8 mouse cellular contexts compared by ENCODE assay signal in the genomic region with DNA sequence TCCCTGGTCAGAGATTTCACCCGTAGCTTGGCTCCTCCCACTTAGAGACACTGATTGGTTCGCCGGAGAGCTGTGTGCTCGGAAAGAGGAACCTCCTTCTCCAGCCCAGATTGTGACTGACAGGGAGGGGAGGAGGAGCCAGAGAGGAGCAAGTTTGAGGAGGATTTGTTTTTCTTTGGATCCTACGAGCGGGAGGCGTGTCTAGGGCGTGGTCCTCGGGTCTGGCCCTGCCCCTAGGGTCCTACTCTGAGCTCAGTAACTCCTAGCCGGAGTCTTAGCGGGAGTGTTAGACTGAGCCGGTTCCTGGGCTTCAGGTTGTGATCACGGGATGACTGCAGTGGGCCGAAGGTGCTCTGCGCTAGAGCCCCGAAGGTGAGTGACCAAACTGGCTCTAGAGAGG. TPM values are rescaled to one million over a fixed set of nuclear protein-coding genes. Genes with fewer than 3 reads are reported as not detected.
DNase-seq lines count a peak whose midpoint lies in the region; ATAC-seq lines count a peak whose summit lies in the region.

No protein-coding gene starts in this region.

- intact Hi-C loops in heart, postnatal 36 days (cut with DNase I) = loop anchor here (1.0 kb wide), 1 partner anchor 13 kb away; no protein-coding TSS in a partner anchor

- peaks cover 7% of the 10 kb centered on the region for H3K4me1 ChIP-seq in forebrain, embryonic 16.5 days (replicated peaks; ENCODE audit: control insufficient read depth, insufficient read depth, low read length)
- H3K4me1 ChIP-seq in lung, embryonic 15.5 days = peaks cover 36% of the 10 kb centered on the region

- no peaks in the 10 kb centered on the region for H3K9me3 ChIP-seq in forebrain, embryonic 16.5 days (ENCODE audit: control insufficient read depth, low read length)
- no peaks in the 10 kb centered on the region for H3K9me3 ChIP-seq in lung, embryonic 15.5 days

- peak overlapping the region; percentile 29 for H3K4me3 ChIP-seq in forebrain, embryonic 16.5 days (replicated peaks; ENCODE audit: low read length)
- peak overlapping the region; percentile 47 for H3K4me3 ChIP-seq in lung, embryonic 15.5 days

- H3K4me2 ChIP-seq in forebrain, embryonic 16.5 days (ENCODE audit: low read length) = peak overlapping the region; percentile 49
- peak overlapping the region; percentile 61 for H3K4me2 ChIP-seq in lung, embryonic 15.5 days

- peak; percentile 99 for ATAC-seq in forebrain, embryonic 16.5 days
- ATAC-seq in lung, embryonic 15.5 days (ENCODE audit: borderline replicate concordance, extremely low read depth, low FRiP score, low TSS enrichment) = peak; percentile 95

- peak; percentile 99 for DNase-seq in ES-CJ7 (ENCODE audit: low read depth, low spot score)
- DNase-seq in cerebellum, adult 18-20 months = peak; percentile 82 to 96
- peak; percentile 92 to 95 for DNase-seq in heart, postnatal 36 days
- peak; percentile 74 to 85 for DNase-seq in layer of hippocampus, adult 8-10 months (ENCODE audit: low spot score in 2 of 2)
- peak; percentile 92 for DNase-seq in ovary, adult 18-20 months (ENCODE audit: low spot score)
- DNase-seq in thymus, postnatal 0 days (ENCODE audit: low spot score) = peak; percentile 89

- H3K27me3 ChIP-seq in forebrain, embryonic 16.5 days (replicated peaks; ENCODE audit: control insufficient read depth, insufficient read depth, low read length) = no peaks in the 10 kb centered on the region
- no peaks in the 10 kb centered on the region for H3K27me3 ChIP-seq in lung, embryonic 15.5 days

- WGBS in forebrain, embryonic 16.5 days = 1% methylated on average over 16 of the region's 16 CpGs
- under 1% methylated on average over 16 of the region's 16 CpGs for WGBS in lung, embryonic 15.5 days

- H3K9ac ChIP-seq in forebrain, embryonic 16.5 days (replicated peaks; ENCODE audit: low read depth, low read length) = peak overlapping the region; percentile 12; the same call in 1 of the 2 replicates
- H3K9ac ChIP-seq in lung, embryonic 15.5 days = peak overlapping the region; percentile 51

- no peak overlapping the region for H3K27ac ChIP-seq in forebrain, embryonic 16.5 days (ENCODE audit: low read length)
- H3K27ac ChIP-seq in lung, embryonic 15.5 days = peak overlapping the region; percentile 69

- no peaks in the 10 kb centered on the region for H3K36me3 ChIP-seq in forebrain, embryonic 16.5 days (ENCODE audit: control insufficient read depth, insufficient read depth)
- no peaks in the 10 kb centered on the region for H3K36me3 ChIP-seq in lung, embryonic 15.5 days

RNA-seq across cellular contexts. Expression of a gene that starts 6.6 kb away (rescaled TPM):
- 41.9 and 43.0 TPM in 2 replicates for polyA plus RNA-seq in forebrain, embryonic 16.5 days (2015; fragmentation: Nextera tagmentation; extraction: Ambion mirVana)
- total RNA-seq in heart, postnatal 36 days (2021) = 10 to 100 TPM; 26.8 to 28.1 TPM
- 10 to 100 TPM; 18.5 to 23.8 (median 21.0) TPM for total RNA-seq in layer of hippocampus, adult 8-10 months (2022)
- 40.5 and 41.4 TPM in 2 replicates for polyA plus RNA-seq in lung, embryonic 15.5 days (2015; fragmentation: Nextera tagmentation; extraction: Ambion mirVana)
- polyA plus RNA-seq in thymus, postnatal 0 days (2015; fragmentation: Nextera tagmentation; extraction: Ambion mirVana) = 20.7 and 23.4 TPM in 2 replicates

RNA-seq across cellular contexts. Expression of a gene that starts 13.4 kb away (rescaled TPM):
- polyA plus RNA-seq in forebrain, embryonic 16.5 days (2015; fragmentation: Nextera tagmentation; extraction: Ambion mirVana) = 2.8 and 3.5 TPM in 2 replicates
- not detected for total RNA-seq in heart, postnatal 36 days (2021)
- total RNA-seq in layer of hippocampus, adult 8-10 months (2022) = 1 to 10 TPM in 3 of 4 experiments, under 1 TPM in 1; 0.92 to 2.1 (median 1.5) TPM
- 0.24 and 0.25 TPM in 2 replicates for polyA plus RNA-seq in lung, embryonic 15.5 days (2015; fragmentation: Nextera tagmentation; extraction: Ambion mirVana)
- polyA plus RNA-seq in thymus, postnatal 0 days (2015; fragmentation: Nextera tagmentation; extraction: Ambion mirVana) = 0.26 and 0.44 TPM in 2 replicates

RNA-seq across cellular contexts. Expression of a gene that starts 14.6 kb away (rescaled TPM):
- polyA plus RNA-seq in forebrain, embryonic 16.5 days (2015; fragmentation: Nextera tagmentation; extraction: Ambion mirVana) = 82.2 and 85.0 TPM in 2 replicates
- 10 to 100 TPM; 24.6 to 26.6 TPM for total RNA-seq in heart, postnatal 36 days (2021)
- total RNA-seq in layer of hippocampus, adult 8-10 months (2022) = 100 to 1,000 TPM; 102 to 129 (median 111) TPM
- 89.6 and 98.7 TPM in 2 replicates for polyA plus RNA-seq in lung, embryonic 15.5 days (2015; fragmentation: Nextera tagmentation; extraction: Ambion mirVana)
- 125 and 146 TPM in 2 replicates for polyA plus RNA-seq in thymus, postnatal 0 days (2015; fragmentation: Nextera tagmentation; extraction: Ambion mirVana)

RNA-seq across cellular contexts. Expression of a gene that starts 23.5 kb away (rescaled TPM):
- 21.5 and 23.7 TPM in 2 replicates for polyA plus RNA-seq in forebrain, embryonic 16.5 days (2015; fragmentation: Nextera tagmentation; extraction: Ambion mirVana)
- 1 to 10 TPM; 5.0 to 6.6 TPM for total RNA-seq in heart, postnatal 36 days (2021)
- 10 to 100 TPM in 3 of 4 experiments, 1 to 10 TPM in 1; 7.6 to 17.7 (median 11.4) TPM for total RNA-seq in layer of hippocampus, adult 8-10 months (2022)
- 27.9 and 28.6 TPM in 2 replicates for polyA plus RNA-seq in lung, embryonic 15.5 days (2015; fragmentation: Nextera tagmentation; extraction: Ambion mirVana)
- polyA plus RNA-seq in thymus, postnatal 0 days (2015; fragmentation: Nextera tagmentation; extraction: Ambion mirVana) = 21.0 and 24.1 TPM in 2 replicates

RNA-seq across cellular contexts. Expression of a gene that starts 29.6 kb away (rescaled TPM):
- 62.1 and 65.4 TPM in 2 replicates for polyA plus RNA-seq in forebrain, embryonic 16.5 days (2015; fragmentation: Nextera tagmentation; extraction: Ambion mirVana)
- 1 to 10 TPM; 6.8 to 9.6 TPM for total RNA-seq in heart, postnatal 36 days (2021)
- total RNA-seq in layer of hippocampus, adult 8-10 months (2022) = 10 to 100 TPM; 28.6 to 33.5 (median 31.1) TPM
- polyA plus RNA-seq in lung, embryonic 15.5 days (2015; fragmentation: Nextera tagmentation; extraction: Ambion mirVana) = 63.9 and 65.6 TPM in 2 replicates
- polyA plus RNA-seq in thymus, postnatal 0 days (2015; fragmentation: Nextera tagmentation; extraction: Ambion mirVana) = 86.3 and 91.9 TPM in 2 replicates
